Mouse (Mus musculus) forelimb bud, embryonic 11.5 days (tissue): Measurements from ENCODE around the gene Gcnt1.

Experiments
- DNase-seq: peaks from one replicate; pipeline ENCODE4 v3.0.0-alpha.2; 2012; ENCODE audit warnings: low read depth, low spot score

Gcnt1 gene

GRCm38 (mm10) chr19:17327881-17328404 lies 44.7 kb downstream of the Gcnt1 start:
- no peak for DNase-seq

GRCm38 (mm10) chr19:17323689-17324241 lies 48.9 kb downstream of the Gcnt1 start:
- DNase-seq: no peak

- no peak for DNase-seq
Observed at GRCm38 (mm10) chr19:17323006-17323688, 49.5 kb downstream of the Gcnt1 start.

GRCm38 (mm10) chr19:17319770-17320169 lies 52.9 kb downstream of the Gcnt1 start:
- DNase-seq: no peak

GRCm38 (mm10) chr19:17318733-17319132 lies 53.9 kb downstream of the Gcnt1 start:
- DNase-seq: no peak

- no peak for DNase-seq
Observed at GRCm38 (mm10) chr19:17316311-17317003, 56.2 kb downstream of the Gcnt1 start.

GRCm38 (mm10) chr19:17314451-17314850 lies 58.2 kb downstream of the Gcnt1 start:
- DNase-seq: no peak

GRCm38 (mm10) chr19:17313766-17314165 lies 58.9 kb downstream of the Gcnt1 start:
- no peak for DNase-seq

GRCm38 (mm10) chr19:17312671-17313180 lies 59.9 kb downstream of the Gcnt1 start:
- no peak for DNase-seq

GRCm38 (mm10) chr19:17311501-17311900 lies 61.1 kb downstream of the Gcnt1 start:
- no peak for DNase-seq

- DNase-seq: no peak
Observed at GRCm38 (mm10) chr19:17311031-17311430, 61.6 kb downstream of the Gcnt1 start.

GRCm38 (mm10) chr19:17296081-17296480 lies 76.6 kb downstream of the Gcnt1 start:
- no peak for DNase-seq

GRCm38 (mm10) chr19:17295211-17295766 lies 77.4 kb downstream of the Gcnt1 start:
- DNase-seq: no peak

GRCm38 (mm10) chr19:17294136-17294535 lies 78.5 kb downstream of the Gcnt1 start:
- no peak for DNase-seq

GRCm38 (mm10) chr19:17289526-17289925 lies 83.1 kb downstream of the Gcnt1 start:
- DNase-seq: no peak

- no peak for DNase-seq
Observed at GRCm38 (mm10) chr19:17286004-17286403, 86.6 kb downstream of the Gcnt1 start.

- DNase-seq: no peak
Observed at GRCm38 (mm10) chr19:17283317-17283716, 89.3 kb downstream of the Gcnt1 start.

GRCm38 (mm10) chr19:17278381-17279051 lies 94.1 kb downstream of the Gcnt1 start:
- no peak for DNase-seq
